Mouse (Mus musculus) lung, embryonic 14.5 days (tissue): Measurements from ENCODE around the gene Gcfc2. TPM values are rescaled to one million over a fixed set of nuclear protein-coding genes. Genes with fewer than 3 reads are reported as not detected.

Experiments used
- ATAC-seq: fragments of 200-750 bp; cut with Nextera tagmentation; 2 replicates; pipeline ENCODE4 v1.8.0; 2017; ENCODE audit warnings: mild to moderate bottlenecking, moderate TSS enrichment, moderate library complexity; ENCODE audit not compliant: insufficient read depth
- DNase-seq: peaks from one replicate; pipeline ENCODE4 v3.0.0-alpha.2; 2015
- H3K27ac ChIP-seq: fragments of 300-500 bp; sonication (generic); 2 replicates; pipeline ENCODE4 v1.5.1; 2014; ENCODE audit warnings: low read depth, mild to moderate bottlenecking, moderate library complexity
- H3K27me3 ChIP-seq: fragments of 300-500 bp; sonication (generic); 2 replicates; pipeline ENCODE4 v1.6.1; 2014; ENCODE audit warnings: low read length, control low read depth; ENCODE audit not compliant: insufficient read depth
- H3K36me3 ChIP-seq: fragments of 300-500 bp; sonication (generic); 2 replicates; pipeline ENCODE4 v1.6.1; 2014; ENCODE audit warnings: control low read depth; ENCODE audit not compliant: insufficient read depth
- H3K4me1 ChIP-seq: fragments of 300-500 bp; sonication (generic); 2 replicates; pipeline ENCODE4 v1.6.1; 2014; ENCODE audit warnings: antibody characterized with exemption, control low read depth; ENCODE audit not compliant: insufficient read depth
- H3K4me2 ChIP-seq: fragments of 300-500 bp; sonication (generic); 2 replicates; pipeline ENCODE4 v1.6.1; 2014; ENCODE audit warnings: mild to moderate bottlenecking
- H3K4me3 ChIP-seq: fragments of 300-500 bp; sonication (generic); 2 replicates; pipeline ENCODE4 v1.5.1; 2014; ENCODE audit warnings: low read depth, low read length
- H3K9ac ChIP-seq: fragments of 300-500 bp; sonication (generic); 2 replicates; pipeline ENCODE4 v1.6.1; 2014
- H3K9me3 ChIP-seq: fragments of 300-500 bp; sonication (generic); 2 replicates; pipeline ENCODE4 v1.6.1; 2016; ENCODE audit warnings: low read depth, low read length, control low read depth
- CTCF ChIP-seq: IDR thresholded peaks from 2 replicates; pipeline ENCODE4 v1.5.1; 2016; ENCODE audit warnings: antibody characterized with exemption, low read depth
- WGBS: fragments of 180-500 bp; shearing (Covaris S2); extraction: QIAGEN DNeasy Blood & Tissue Kit; methylation state at CpG from one replicate; pipeline ENCODE4 v1.1.7; 2014; 5-methylcytosine and 5-hydroxymethylcytosine counted together
- polyA plus RNA-seq: library from polyadenylated mRNA; unstranded; fragments of >200 nt; fragmentation: Nextera tagmentation; extraction: Ambion mirVana; gene quantifications from 2 replicates; pipeline ENCODE4 v1.2.1, GENCODE M21; 2014

Gcfc2 gene
- 13.3 and 13.7 TPM in 2 replicates for polyA plus RNA-seq

GRCm38 (mm10) chr6:81923523-81924142, at the start of gene Gcfc2:
Gene Gcfc2 (plus strand): TSS chr6:81923669.
- DNase-seq (peak; percentile 99), ATAC-seq (peak; percentile 95)
- Histone ChIP-seq H3K4me1 (peaks cover 3% of the 10 kb centered on the region; the same call in 1 of the 2 replicates), H3K27me3 (no peaks in the 10 kb centered on the region), H3K27ac (peak within 1 kb of the TSS; percentile 61; the same call in 1 of the 2 replicates), H3K9ac (peak within 1 kb of the TSS; percentile 88), H3K36me3 (peaks cover 29% of the 10 kb centered on the region), H3K4me3 (peak within 1 kb of the TSS; percentile 76), H3K4me2 (peak within 1 kb of the TSS; percentile 67), H3K9me3 (no peaks in the 10 kb centered on the region)
- TF ChIP-seq CTCF, result no peak
- WGBS, result under 1% methylated on average over 56 of the region's 56 CpGs

GRCm38 (mm10) chr6:81895678-81896230, 27.7 kb upstream of the Gcfc2 start:
- Histone ChIP-seq H3K27ac (no peak overlapping the region), H3K9ac (no peak overlapping the region), H3K9me3 (no peaks in the 10 kb centered on the region), H3K4me3 (no peak overlapping the region), H3K27me3 (no peaks in the 10 kb centered on the region), H3K4me2 (no peak overlapping the region), H3K4me1 (no peaks in the 10 kb centered on the region), H3K36me3 (no peaks in the 10 kb centered on the region)
- ATAC-seq, result no peak
- no peak for TF ChIP-seq CTCF
- WGBS, result 62% methylated on average over 3 of the region's 3 CpGs
- DNase-seq, result no peak

- Histone ChIP-seq H3K27ac (no peak overlapping the region), H3K27me3 (no peaks in the 10 kb centered on the region), H3K9ac (no peak overlapping the region), H3K4me2 (no peak overlapping the region), H3K4me3 (no peak overlapping the region), H3K9me3 (no peaks in the 10 kb centered on the region), H3K36me3 (no peaks in the 10 kb centered on the region), H3K4me1 (no peaks in the 10 kb centered on the region)
- ATAC-seq, result no peak
- WGBS, result 82% methylated on average over 25 of the region's 25 CpGs
- TF ChIP-seq CTCF, result no peak
- DNase-seq, result no peak
Observed at GRCm38 (mm10) chr6:81910302-81910855, 13.1 kb upstream of the Gcfc2 start.

- DNase-seq (peak; percentile 23), ATAC-seq (peak; percentile 54; the same call in 1 of the 2 replicates)
- TF ChIP-seq CTCF, result no peak
- H3K4me1 ChIP-seq, result no peaks in the 10 kb centered on the region
- no peaks in the 10 kb centered on the region for H3K9me3 ChIP-seq
- H3K4me2 ChIP-seq, result no peak overlapping the region
- no peak overlapping the region for H3K4me3 ChIP-seq
- H3K27me3 ChIP-seq, result no peaks in the 10 kb centered on the region
- H3K36me3 ChIP-seq, result no peaks in the 10 kb centered on the region
- 57% methylated on average over 5 of the region's 5 CpGs for WGBS
- H3K27ac ChIP-seq, result no peak overlapping the region
- H3K9ac ChIP-seq, result no peak overlapping the region
Observed at GRCm38 (mm10) chr6:81911244-81911643, 12.2 kb upstream of the Gcfc2 start.

GRCm38 (mm10) chr6:81911713-81912112, 11.8 kb upstream of the Gcfc2 start:
- no peaks in the 10 kb centered on the region for H3K36me3 ChIP-seq
- H3K4me2 ChIP-seq, result no peak overlapping the region
- ATAC-seq (no peak), DNase-seq (no peak)
- 79% methylated on average over 4 of the region's 4 CpGs for WGBS
- H3K9ac ChIP-seq, result no peak overlapping the region
- H3K4me3 ChIP-seq, result no peak overlapping the region
- TF ChIP-seq CTCF, result no peak
- H3K9me3 ChIP-seq, result no peaks in the 10 kb centered on the region
- no peak overlapping the region for H3K27ac ChIP-seq
- no peaks in the 10 kb centered on the region for H3K4me1 ChIP-seq
- no peaks in the 10 kb centered on the region for H3K27me3 ChIP-seq

- WGBS, result 58% methylated on average over 3 of the region's 3 CpGs
- no peak overlapping the region for H3K27ac ChIP-seq
- TF ChIP-seq CTCF, result no peak
- DNase-seq, result no peak
- no peak for ATAC-seq
- no peaks in the 10 kb centered on the region for H3K4me1 ChIP-seq
- no peak overlapping the region for H3K4me3 ChIP-seq
- H3K4me2 ChIP-seq, result no peak overlapping the region
- H3K9ac ChIP-seq, result no peak overlapping the region
- no peaks in the 10 kb centered on the region for H3K36me3 ChIP-seq
- H3K9me3 ChIP-seq, result no peaks in the 10 kb centered on the region
- no peaks in the 10 kb centered on the region for H3K27me3 ChIP-seq
Observed at GRCm38 (mm10) chr6:81912177-81912576, 11.3 kb upstream of the Gcfc2 start.

- Histone ChIP-seq H3K4me2 (peak overlapping the region; percentile 67), H3K36me3 (peaks cover 33% of the 10 kb centered on the region), H3K4me1 (peaks cover 3% of the 10 kb centered on the region; the same call in 1 of the 2 replicates), H3K27me3 (no peaks in the 10 kb centered on the region), H3K4me3 (peak overlapping the region; percentile 76), H3K9me3 (no peaks in the 10 kb centered on the region), H3K27ac (no peak overlapping the region), H3K9ac (peak overlapping the region; percentile 88)
- ATAC-seq (peak; percentile 63; the same call in 1 of the 2 replicates), DNase-seq (peak; percentile 36)
- 7% methylated on average over 5 of the region's 5 CpGs for WGBS
- no peak for TF ChIP-seq CTCF
Observed at GRCm38 (mm10) chr6:81924304-81924703, 835 bp downstream of the Gcfc2 start.
